Mouse (Mus musculus) embryonic facial prominence, embryonic 14.5 days (tissue): ENCODE measurements around the gene Itga3. TPM values are rescaled to one million over a fixed set of nuclear protein-coding genes. Genes with fewer than 3 reads are reported as not detected.

Experiments used
- ATAC-seq: fragments of 200-750 bp; cut with Nextera tagmentation; 2 replicates; pipeline ENCODE4 v1.8.0; 2017; ENCODE audit warnings: low read depth, moderate number of reproducible peaks, moderate TSS enrichment
- DNase-seq: peaks from one replicate; pipeline ENCODE4 v3.0.0-alpha.2; 2015; ENCODE audit warnings: low spot score
- H3K27ac ChIP-seq: fragments of 300-500 bp; sonication (generic); replicated peaks from 2 replicates; pipeline ENCODE4 v1.5.1; 2014; ENCODE audit warnings: low read depth, mild to moderate bottlenecking, low read length, moderate library complexity
- H3K27me3 ChIP-seq: fragments of 300-500 bp; sonication (generic); replicated peaks from 2 replicates; pipeline ENCODE4 v1.6.1; 2014; ENCODE audit warnings: low read length; ENCODE audit not compliant: control insufficient read depth, insufficient read depth
- H3K36me3 ChIP-seq: fragments of 300-500 bp; sonication (generic); 2 replicates; pipeline ENCODE4 v1.6.1; 2014; ENCODE audit warnings: low read length, mixed read lengths; ENCODE audit not compliant: control insufficient read depth, insufficient read depth
- H3K4me1 ChIP-seq: fragments of 300-500 bp; sonication (generic); 2 replicates; pipeline ENCODE4 v1.6.1; 2014; ENCODE audit warnings: antibody characterized with exemption, low read length; ENCODE audit not compliant: control insufficient read depth, insufficient read depth
- H3K4me2 ChIP-seq: fragments of 300-500 bp; sonication (generic); 2 replicates; pipeline ENCODE4 v1.6.1; 2014; ENCODE audit warnings: low read depth, mild to moderate bottlenecking, low read length, moderate library complexity, mixed read lengths
- H3K4me3 ChIP-seq: fragments of 300-500 bp; sonication (generic); 2 replicates; pipeline ENCODE4 v1.5.1; 2014; ENCODE audit warnings: low read depth, mild to moderate bottlenecking, low read length
- H3K9ac ChIP-seq: fragments of 300-500 bp; sonication (generic); 2 replicates; pipeline ENCODE4 v1.6.1; 2014; ENCODE audit warnings: low read depth, mild to moderate bottlenecking, low read length, moderate library complexity, mixed read lengths
- H3K9me3 ChIP-seq: fragments of 300-500 bp; sonication (generic); 2 replicates; pipeline ENCODE4 v1.6.1; 2016; ENCODE audit warnings: low read length; ENCODE audit not compliant: control insufficient read depth
- WGBS: fragments of 180-500 bp; shearing (Covaris S2); extraction: QIAGEN DNeasy Blood & Tissue Kit; methylation state at CpG from one replicate; pipeline ENCODE4 v1.1.7; 2014; 5-methylcytosine and 5-hydroxymethylcytosine counted together
- polyA plus RNA-seq: library from polyadenylated mRNA; unstranded; fragments of >200 nt; fragmentation: Nextera tagmentation; extraction: Ambion mirVana; gene quantifications from 2 replicates; pipeline ENCODE4 v1.2.1, GENCODE M21; 2014

Itga3 gene
- polyA plus RNA-seq, 1 experiment from 2014 or later, result 8.3 TPM

DNA sequence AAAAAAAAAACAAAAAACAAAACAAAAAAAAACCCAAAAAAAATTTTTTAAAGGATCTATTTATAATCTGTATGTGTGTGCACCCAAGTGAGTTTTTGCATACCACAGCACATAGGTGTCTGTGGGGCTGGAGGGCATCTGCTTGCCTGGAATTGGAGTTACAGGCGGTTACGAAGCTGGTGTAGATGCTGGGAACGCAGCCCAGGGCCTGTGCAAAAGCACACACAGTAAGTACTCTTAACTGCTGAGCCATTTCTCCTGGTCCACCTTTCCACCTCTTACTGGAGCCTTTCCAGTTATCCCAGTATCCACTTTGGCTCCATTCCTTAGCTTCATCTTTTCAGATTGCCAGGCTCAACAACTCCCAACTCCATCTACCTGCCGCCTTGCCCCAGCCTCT is 33.5 kb downstream of the Itga3 start:
- ATAC-seq (no peak), DNase-seq (no peak)
- 81% methylated on average over 4 of the region's 4 CpGs for WGBS
- H3K27me3 ChIP-seq, result no peaks in the 10 kb centered on the region
- H3K4me3 ChIP-seq, result no peak overlapping the region
- 0 out of 2 replicates have a peak, but pooled peaks cover 5% of the 10 kb centered on the region for H3K4me1 ChIP-seq
- no peak overlapping the region for H3K4me2 ChIP-seq
- no peak overlapping the region for H3K27ac ChIP-seq
- no peaks in the 10 kb centered on the region for H3K9me3 ChIP-seq
- H3K9ac ChIP-seq, result no peak overlapping the region
- H3K36me3 ChIP-seq, result peaks cover 13% of the 10 kb centered on the region; the same call in 1 of the 2 replicates

DNA sequence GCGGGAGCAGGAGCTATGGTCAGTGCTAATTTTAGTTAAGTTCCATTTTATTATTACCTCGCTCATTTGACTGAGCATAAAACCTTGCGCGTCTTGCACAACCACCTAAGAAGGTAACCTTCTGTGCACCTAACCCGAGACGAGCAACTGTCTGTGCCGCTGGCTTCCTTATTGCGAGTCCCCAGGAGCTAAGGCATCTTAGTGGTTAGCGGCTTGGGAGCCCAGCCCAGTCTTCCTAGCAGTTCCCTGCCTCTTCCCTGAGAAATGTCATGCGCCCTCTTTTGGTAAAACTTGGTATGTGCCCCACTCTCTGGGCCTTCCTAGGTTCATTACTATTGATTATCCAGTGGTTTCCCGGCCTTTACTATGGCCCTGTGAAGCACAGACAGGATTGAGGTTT is 34.5 kb downstream of the Itga3 start:
- peak overlapping the region; percentile 75 for H3K4me2 ChIP-seq
- no peaks in the 10 kb centered on the region for H3K9me3 ChIP-seq
- 2% methylated on average over 11 of the region's 11 CpGs for WGBS
- 0 out of 2 replicates have a peak, but pooled peaks cover 5% of the 10 kb centered on the region for H3K4me1 ChIP-seq
- ATAC-seq (peak; percentile 42), DNase-seq (peak; percentile 91)
- H3K27me3 ChIP-seq, result no peaks in the 10 kb centered on the region
- H3K4me3 ChIP-seq, result peak overlapping the region; percentile 87
- no peak overlapping the region for H3K27ac ChIP-seq
- peaks cover 22% of the 10 kb centered on the region for H3K36me3 ChIP-seq
- peak overlapping the region; percentile 28; the same call in 1 of the 2 replicates for H3K9ac ChIP-seq

DNA sequence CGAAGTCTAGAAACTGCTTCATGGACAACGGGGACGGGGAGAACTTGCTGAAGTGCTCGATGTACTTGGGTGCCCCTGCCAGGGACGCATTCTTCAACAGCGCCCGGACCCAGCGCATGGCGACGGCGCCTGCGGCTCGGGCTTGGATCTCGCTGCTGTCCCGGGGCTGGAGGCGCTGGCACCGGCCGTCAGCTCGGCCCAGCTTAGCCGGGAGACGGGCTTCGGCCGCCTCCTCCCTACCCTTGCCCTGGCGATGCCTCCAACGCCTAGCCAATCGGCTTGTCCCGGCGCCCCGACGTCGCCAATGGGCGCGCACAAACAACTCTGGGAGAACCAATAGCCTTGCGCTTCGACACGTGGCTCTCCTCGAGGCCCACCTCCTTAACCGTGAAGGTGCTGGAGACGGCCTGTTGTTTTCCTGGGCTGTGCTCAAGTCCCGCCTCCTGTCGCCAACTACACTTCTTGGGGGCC is 35.4 kb downstream of the Itga3 start, which contains the start of gene Pdk2:
Pdk2 (minus strand) TSS at position 216 of the 471 bp plus-strand sequence.
- Histone ChIP-seq H3K36me3 (peaks cover 28% of the 10 kb centered on the region), H3K4me2 (peak within 1 kb of the TSS; percentile 75), H3K9ac (peak within 1 kb of the TSS; percentile 82), H3K27me3 (no peaks in the 10 kb centered on the region), H3K4me1 (0 out of 2 replicates have a peak, but pooled peaks cover 5% of the 10 kb centered on the region), H3K4me3 (peak within 1 kb of the TSS; percentile 87), H3K27ac (peak within 1 kb of the TSS; percentile 76), H3K9me3 (no peaks in the 10 kb centered on the region)
- peak; percentile 98 for ATAC-seq
- under 1% methylated on average over 27 of the region's 41 CpGs for WGBS
- DNase-seq, result peak; percentile 99

DNA sequence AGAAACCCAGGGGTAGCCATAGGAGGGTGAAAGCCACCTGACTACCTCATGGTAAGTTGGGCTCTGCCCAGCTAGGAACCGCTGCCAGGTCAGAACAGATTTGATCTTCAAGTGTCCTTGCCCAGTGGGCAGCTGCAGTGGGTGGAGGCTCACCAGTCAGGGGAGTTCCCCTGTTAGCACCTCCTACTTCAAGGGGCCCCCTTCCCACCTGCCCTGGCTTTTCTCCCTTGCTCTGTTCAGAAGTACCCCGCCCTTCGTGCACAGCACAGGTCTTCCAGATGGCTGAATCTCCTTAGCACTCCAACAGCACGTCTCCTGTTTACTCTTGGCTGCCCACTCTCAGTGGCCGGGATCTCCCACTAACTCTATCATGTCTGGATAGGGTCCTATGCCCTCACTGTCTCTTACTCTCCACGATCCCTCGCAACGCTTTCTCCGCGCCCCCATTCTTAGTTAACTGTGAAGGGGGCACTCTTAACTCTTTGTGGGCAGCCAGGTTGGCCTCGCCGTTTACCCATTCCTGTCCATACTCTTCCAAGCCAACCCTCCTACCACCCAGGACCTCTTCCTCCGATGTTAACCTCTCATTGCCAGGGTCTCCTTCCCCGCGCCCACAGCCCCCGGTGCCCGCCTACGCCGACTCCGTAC is 36.0 kb downstream of the Itga3 start:
- DNase-seq (peak; percentile 69), ATAC-seq (peak; percentile 15)
- H3K9me3 ChIP-seq, result no peaks in the 10 kb centered on the region
- 1% methylated on average over 20 of the region's 20 CpGs for WGBS
- peak overlapping the region; percentile 82 for H3K9ac ChIP-seq
- no peaks in the 10 kb centered on the region for H3K27me3 ChIP-seq
- peak overlapping the region; percentile 87 for H3K4me3 ChIP-seq
- peak overlapping the region; percentile 75 for H3K4me2 ChIP-seq
- H3K36me3 ChIP-seq, result peaks cover 32% of the 10 kb centered on the region
- 0 out of 2 replicates have a peak, but pooled peaks cover 5% of the 10 kb centered on the region for H3K4me1 ChIP-seq
- peak overlapping the region; percentile 76 for H3K27ac ChIP-seq

DNA sequence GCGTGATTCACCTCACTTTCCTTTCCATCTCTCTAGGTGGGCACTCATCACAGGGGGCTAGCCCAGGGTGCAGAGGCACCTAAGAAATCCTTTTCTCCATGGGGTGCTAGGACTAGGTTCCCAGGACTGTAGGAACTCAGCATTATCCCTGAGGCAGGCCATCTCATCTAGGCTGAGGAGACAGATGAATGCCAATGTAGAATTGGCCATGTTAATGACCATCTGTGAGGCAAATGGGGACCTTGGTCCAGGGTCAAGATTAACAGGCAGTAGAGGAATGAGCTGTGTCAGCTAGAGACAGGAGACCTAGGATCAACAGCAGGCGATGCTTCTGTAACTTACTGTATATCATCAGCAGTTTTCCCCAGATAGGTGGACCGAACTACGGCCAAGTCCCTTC is 36.8 kb downstream of the Itga3 start:
- no peaks in the 10 kb centered on the region for H3K9me3 ChIP-seq

DNA sequence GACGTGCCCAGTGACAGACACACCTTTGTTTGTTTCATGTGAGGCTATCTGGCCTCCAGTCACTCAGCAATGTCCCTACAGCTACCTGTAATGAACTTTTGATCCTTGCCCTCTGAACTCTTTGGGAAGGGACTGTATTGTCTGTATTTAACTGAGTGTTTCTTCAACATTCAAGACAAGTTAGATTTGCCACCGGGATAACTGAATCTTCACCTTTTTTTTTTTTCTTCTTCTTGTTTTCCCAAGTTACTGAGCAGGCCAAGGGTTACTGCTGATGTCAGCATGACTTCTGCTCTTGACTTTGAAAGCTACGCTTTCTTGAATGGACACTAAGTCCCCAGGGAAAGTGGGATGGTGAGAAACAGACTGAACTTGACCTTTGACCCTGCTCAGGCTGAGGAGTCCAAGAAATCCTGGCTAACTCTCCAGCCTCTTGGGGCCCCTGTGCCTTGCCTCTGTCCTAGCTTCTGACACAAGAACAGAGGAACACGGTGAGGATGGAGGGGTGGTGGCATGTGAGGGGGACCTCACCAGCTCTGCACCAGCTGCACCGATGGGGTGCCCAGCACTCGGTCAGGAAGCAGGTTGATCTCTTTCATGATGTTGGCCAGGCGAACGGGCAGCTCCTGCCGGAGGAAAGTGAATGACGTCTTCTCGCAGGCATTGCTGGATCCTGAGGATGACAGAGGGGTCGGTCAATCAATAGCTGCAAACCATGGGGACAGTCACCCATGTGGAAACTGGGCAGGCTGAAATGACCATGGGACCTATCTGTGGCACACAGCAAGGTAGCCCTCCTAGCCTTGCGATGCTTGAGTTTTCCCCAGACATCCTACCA is 37.6 kb downstream of the Itga3 start:
- peaks cover 32% of the 10 kb centered on the region for H3K36me3 ChIP-seq
- H3K9me3 ChIP-seq, result no peaks in the 10 kb centered on the region
- no peaks in the 10 kb centered on the region for H3K27me3 ChIP-seq
- H3K4me1 ChIP-seq, result 0 out of 2 replicates have a peak, but pooled peaks cover 5% of the 10 kb centered on the region
- DNase-seq, result no peak
- no peak overlapping the region for H3K4me3 ChIP-seq
- no peak for ATAC-seq
- H3K27ac ChIP-seq, result no peak overlapping the region
- WGBS, result 82% methylated on average over 13 of the region's 13 CpGs
- H3K4me2 ChIP-seq, result no peak overlapping the region
- no peak overlapping the region for H3K9ac ChIP-seq

More for the DNA sequence above, 36.8 kb downstream of the Itga3 start:
- peak overlapping the region; percentile 75; the same call in 1 of the 2 replicates for H3K4me2 ChIP-seq
- WGBS, result 85% methylated on average over 4 of the region's 4 CpGs
- ATAC-seq (no peak), DNase-seq (no peak)
- 0 out of 2 replicates have a peak overlapping the region, but pooled peaks have one; percentile 82 for H3K9ac ChIP-seq
- H3K4me1 ChIP-seq, result 0 out of 2 replicates have a peak, but pooled peaks cover 5% of the 10 kb centered on the region
- no peaks in the 10 kb centered on the region for H3K27me3 ChIP-seq
- H3K4me3 ChIP-seq, result no peak overlapping the region
- no peak overlapping the region for H3K27ac ChIP-seq
- H3K36me3 ChIP-seq, result peaks cover 32% of the 10 kb centered on the region

DNA sequence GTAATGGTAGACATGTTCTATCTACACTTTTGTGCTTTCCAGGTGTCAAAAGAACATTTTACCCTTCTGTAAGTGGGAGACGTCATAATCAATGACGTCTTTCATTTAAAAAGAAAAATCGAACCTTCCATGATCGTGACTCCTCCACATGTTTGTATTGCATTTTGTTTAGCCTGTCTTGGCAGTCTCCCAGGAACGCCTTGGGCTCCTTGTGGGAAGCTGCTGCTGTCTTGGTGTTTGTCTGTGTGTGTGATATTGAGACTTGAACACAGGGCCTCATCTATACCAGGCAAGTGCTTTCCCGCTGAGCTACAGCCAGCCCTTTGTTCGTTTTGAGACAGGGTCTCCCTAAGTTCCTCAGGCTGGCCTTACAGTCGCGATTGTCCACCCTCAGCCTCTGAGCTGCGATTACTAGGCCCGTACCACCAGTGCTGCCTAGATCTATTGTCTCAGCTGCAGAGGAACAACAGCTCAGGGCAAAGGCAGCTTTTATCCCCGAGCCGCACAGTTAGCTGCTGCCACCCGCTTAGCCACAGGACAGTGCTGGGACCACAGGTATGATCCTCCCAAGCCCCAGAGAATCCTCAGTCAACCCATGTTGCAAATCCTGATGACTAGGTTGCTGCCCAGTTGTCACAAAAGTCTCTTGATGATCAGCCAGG is 38.3 kb downstream of the Itga3 start:
- 66% methylated on average over 14 of the region's 14 CpGs for WGBS
- no peak overlapping the region for H3K9ac ChIP-seq
- H3K4me1 ChIP-seq, result 0 out of 2 replicates have a peak, but pooled peaks cover 5% of the 10 kb centered on the region
- no peak overlapping the region for H3K4me2 ChIP-seq
- peaks cover 32% of the 10 kb centered on the region for H3K36me3 ChIP-seq
- no peak for DNase-seq
- no peaks in the 10 kb centered on the region for H3K9me3 ChIP-seq
- no peak overlapping the region for H3K27ac ChIP-seq
- no peak overlapping the region for H3K4me3 ChIP-seq
- no peaks in the 10 kb centered on the region for H3K27me3 ChIP-seq
- ATAC-seq, result no peak

DNA sequence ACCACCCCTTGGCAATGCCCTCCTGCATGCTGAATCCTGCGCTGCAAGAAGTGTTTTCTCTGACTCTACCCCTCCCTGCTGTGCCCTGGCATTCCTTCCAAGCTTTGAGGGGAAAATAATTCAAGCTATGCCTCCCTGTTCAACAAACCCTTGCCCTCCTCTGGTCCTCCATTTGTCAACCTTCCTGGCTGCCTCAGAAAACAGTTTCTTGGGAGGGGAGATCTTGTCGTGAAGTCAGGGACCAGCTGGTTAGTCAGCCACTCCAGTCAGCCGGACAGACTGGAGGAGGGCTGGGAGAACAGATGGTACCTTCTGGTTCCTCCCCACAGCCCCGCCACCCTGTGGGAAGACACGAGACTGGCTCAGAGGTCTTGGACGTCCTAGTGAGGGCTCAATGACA is 39.3 kb downstream of the Itga3 start:
- H3K27me3 ChIP-seq, result no peaks in the 10 kb centered on the region
- WGBS, result 54% methylated on average over 6 of the region's 6 CpGs
- DNase-seq (no peak), ATAC-seq (no peak)
- peaks cover 32% of the 10 kb centered on the region for H3K36me3 ChIP-seq
- no peak overlapping the region for H3K27ac ChIP-seq
- H3K9ac ChIP-seq, result no peak overlapping the region
- no peak overlapping the region for H3K4me3 ChIP-seq
- no peak overlapping the region for H3K4me2 ChIP-seq
- H3K9me3 ChIP-seq, result no peaks in the 10 kb centered on the region
- H3K4me1 ChIP-seq, result 0 out of 2 replicates have a peak, but pooled peaks cover 5% of the 10 kb centered on the region
